In genomic region chr16:94972080-94972855, GRCm38 (mm10) we compare ENCODE assay signal across 9 mouse cellular contexts. TPM values are rescaled to one million over a fixed set of nuclear protein-coding genes. Genes with fewer than 3 reads are reported as not detected.
DNase-seq lines count a peak whose midpoint lies in the region; TF ChIP-seq lines count a peak whose summit lies in the region.
"Had no signal": no experiment of that assay in that cellular context is flagged by ENCODE, and none has a peak within 500 bp of the region (broad histone marks: within the 10 kb centered on the region; RNA-seq: fewer than 3 reads in every experiment).

No protein-coding gene starts in this region.

- H3K4me1 ChIP-seq in heart, adult 2 months (ENCODE audit: control insufficient read depth, insufficient read depth, low read length), result no peaks in the 10 kb centered on the region

- no peaks in the 10 kb centered on the region for H3K79me2 ChIP-seq in heart, adult 2 months (replicated peaks; ENCODE audit: control insufficient read depth, insufficient read depth, low read length)

- TF ChIP-seq EP300 in heart, adult 2 months (IDR thresholded peaks at IDR 0.05; ENCODE audit: insufficient read depth, low read depth, low read length), result no peak

- H3K27ac ChIP-seq in heart, adult 2 months, result no peak overlapping the region
- H3K27ac ChIP-seq: liver, embryonic 14.5 days had no signal

- DNase-seq in heart, postnatal 4 days, result peak; percentile 76
- no peak for DNase-seq in heart, adult 2 months
- DNase-seq in urinary bladder, postnatal 25 days (ENCODE audit: low spot score), result peak; percentile 5
- no peak for DNase-seq in urinary bladder, postnatal 10 days (ENCODE audit: low spot score)
- peak; percentile 1 to 64 for DNase-seq in kidney, postnatal 36 days
- DNase-seq in right cerebral cortex, postnatal 14 days, result no peak
- DNase-seq in layer of hippocampus, postnatal 14 days (ENCODE audit: low spot score in 2 of 2), result no peak
- DNase-seq in frontal cortex, postnatal 25 days (ENCODE audit: low spot score in 2 of 2), result no peak

- no peak overlapping the region for H3K9ac ChIP-seq in heart, adult 2 months (ENCODE audit: low read depth, low read length)
- H3K9ac ChIP-seq: liver, embryonic 14.5 days had no signal

- H3K4me3 ChIP-seq in heart, adult 2 months, result no peak overlapping the region

- WGBS in heart, adult 2 months, result 43% methylated on average over 14 of the region's 14 CpGs

- no peak for TF ChIP-seq CTCF in heart, adult 2 months (IDR thresholded peaks at IDR 0.05)

- TF ChIP-seq POLR2A in heart, adult 2 months (IDR thresholded peaks at IDR 0.05; ENCODE audit: insufficient read depth, low read depth, low read length), result no peak

- intact Hi-C loops in heart, adult 2 months (cut with DNase I), result no loop called here

- no peaks in the 10 kb centered on the region for H3K27me3 ChIP-seq in heart, adult 2 months (ENCODE audit: control insufficient read depth, insufficient read depth, low read length)

- no peaks in the 10 kb centered on the region for H3K36me3 ChIP-seq in heart, adult 2 months (ENCODE audit: control insufficient read depth, insufficient read depth, low read length)

RNA-seq across cellular contexts. Expression of gene Kcnj6, which starts 25.2 kb away (rescaled TPM):
- total RNA-seq in heart, postnatal 4 days (2021), result not detected
- total RNA-seq in heart, adult 2 months (2021), result not detected
- not detected in 2 replicates for polyA plus RNA-seq in heart, adult 2 months (2012; rRNA removed)
- total RNA-seq in layer of hippocampus, postnatal 14 days (2021), result 10 to 100 TPM; 88.1 to 95.9 TPM
- polyA plus RNA-seq: liver, embryonic 14.5 days had no signal

Comparison
In these comparisons a context has a peak if more than half of its experiments do, and no peak if none do; other contexts are left out.
1. DNase-seq: peak in heart, postnatal 4 days (single experiment), urinary bladder, postnatal 25 days (single experiment) and kidney, postnatal 36 days (2 of 2); none in heart, adult 2 months (0 of 2), urinary bladder, postnatal 10 days (single experiment), right cerebral cortex, postnatal 14 days (single experiment), layer of hippocampus, postnatal 14 days (0 of 2) and frontal cortex, postnatal 25 days (0 of 2).
2. RNA of gene Kcnj6, which starts 25.2 kb away (total RNA-seq): 88.1 to 95.9 TPM in layer of hippocampus, postnatal 14 days; not detected in heart, postnatal 4 days and not detected in heart, adult 2 months; every median in the first group is over 10 times any median in the second.